Mouse (Mus musculus) right cerebral cortex, postnatal 4 days (tissue): ENCODE data around the gene Dnajc16.

ENCODE experiments used
- DNase-seq: peaks from one replicate; pipeline ENCODE4 v3.0.0-alpha.2; 2022

Dnajc16 gene

GRCm38 (mm10) chr4:141760942-141761341, 29.8 kb downstream of the Dnajc16 start:
- no peak for DNase-seq

- no peak for DNase-seq
Measured at GRCm38 (mm10) chr4:141758874-141759542, 31.7 kb downstream of the Dnajc16 start.

GRCm38 (mm10) chr4:141757124-141757523, 33.6 kb downstream of the Dnajc16 start:
- no peak for DNase-seq

- DNase-seq = no peak
Measured at GRCm38 (mm10) chr4:141755375-141755930, 35.3 kb downstream of the Dnajc16 start.

- DNase-seq = no peak
Measured at GRCm38 (mm10) chr4:141752076-141752421, 38.7 kb downstream of the Dnajc16 start.

- no peak for DNase-seq
Measured at GRCm38 (mm10) chr4:141751419-141752075, 39.2 kb downstream of the Dnajc16 start.

- DNase-seq = no peak
Measured at GRCm38 (mm10) chr4:141750826-141751225, 39.9 kb downstream of the Dnajc16 start.

- DNase-seq = no peak
Measured at GRCm38 (mm10) chr4:141749557-141749956, 41.2 kb downstream of the Dnajc16 start.

- DNase-seq = no peak
Measured at GRCm38 (mm10) chr4:141746578-141747346, 44.0 kb downstream of the Dnajc16 start, which contains the start of gene Agmat. Gene Agmat, plus strand, starts transcription at chr4:141746672.

- no peak for DNase-seq
Measured at GRCm38 (mm10) chr4:141742381-141742780, 48.4 kb downstream of the Dnajc16 start.

GRCm38 (mm10) chr4:141741856-141742255, 48.9 kb downstream of the Dnajc16 start:
- DNase-seq = no peak

GRCm38 (mm10) chr4:141738015-141738414, 52.7 kb downstream of the Dnajc16 start:
- no peak for DNase-seq

- DNase-seq = no peak
Measured at GRCm38 (mm10) chr4:141736856-141737255, 53.9 kb downstream of the Dnajc16 start.

- no peak for DNase-seq
Measured at GRCm38 (mm10) chr4:141735206-141735560, 55.5 kb downstream of the Dnajc16 start.

- DNase-seq = peak; percentile 86
Measured at GRCm38 (mm10) chr4:141734446-141735205, 56.1 kb downstream of the Dnajc16 start.

- DNase-seq = no peak
Measured at GRCm38 (mm10) chr4:141731766-141732165, 59.0 kb downstream of the Dnajc16 start.

GRCm38 (mm10) chr4:141730401-141730800, 60.3 kb downstream of the Dnajc16 start:
- DNase-seq = no peak

- no peak for DNase-seq
Measured at GRCm38 (mm10) chr4:141729266-141729665, 61.5 kb downstream of the Dnajc16 start.

GRCm38 (mm10) chr4:141725738-141726137, 65.0 kb downstream of the Dnajc16 start:
- no peak for DNase-seq

- no peak for DNase-seq
Measured at GRCm38 (mm10) chr4:141725277-141725676, 65.5 kb downstream of the Dnajc16 start.

- no peak for DNase-seq
Measured at GRCm38 (mm10) chr4:141724594-141724993, 66.1 kb downstream of the Dnajc16 start.

- peak; percentile 10 for DNase-seq
Measured at GRCm38 (mm10) chr4:141723673-141724068, 67.1 kb downstream of the Dnajc16 start.
